Mouse (Mus musculus): ENCODE measurements at regions not wholly inside any gene's neighbourhood (a gene's known extent, or its start where the extent isn't known, plus 50 kb on each side); places are given as distances from the start of the nearest gene placed in this dataset.
A peak's percentile ranks its signal among the peaks of the same experiment; 100 is the strongest.

- no peak for DNase-seq
Measured at GRCm38 (mm10) chr1:163650577-163651180, 74.4 kb downstream of the Mettl11b start.

- DNase-seq = no peak
Measured at GRCm38 (mm10) chr1:163642091-163642490, 82.9 kb downstream of the Mettl11b start.

GRCm38 (mm10) chr1:163640527-163641228 is 84.4 kb downstream of the Mettl11b start:
- DNase-seq = no peak

- DNase-seq = no peak
Measured at GRCm38 (mm10) chr1:163630291-163630812, 94.7 kb downstream of the Mettl11b start.

- DNase-seq = no peak
Measured at GRCm38 (mm10) chr1:163624887-163625286, 100.1 kb downstream of the Mettl11b start.

- DNase-seq = no peak
Measured at GRCm38 (mm10) chr1:163621293-163621692, 103.7 kb downstream of the Mettl11b start.

GRCm38 (mm10) chr1:163619831-163620230 is 105.2 kb downstream of the Mettl11b start:
- no peak for DNase-seq

- DNase-seq = no peak
Measured at GRCm38 (mm10) chr1:163618132-163618531, 106.9 kb downstream of the Mettl11b start.

GRCm38 (mm10) chr1:163616596-163616995 is 108.4 kb downstream of the Mettl11b start:
- DNase-seq = no peak

- DNase-seq = no peak
Measured at GRCm38 (mm10) chr1:163608429-163608828, 116.6 kb downstream of the Mettl11b start.

GRCm38 (mm10) chr1:163607701-163608100 is 117.3 kb downstream of the Mettl11b start:
- no peak for DNase-seq

GRCm38 (mm10) chr1:163599926-163600890 is 124.8 kb downstream of the Mettl11b start:
- no peak for DNase-seq

- DNase-seq = no peak
Measured at GRCm38 (mm10) chr1:163576411-163576810, 148.6 kb downstream of the Mettl11b start.

GRCm38 (mm10) chr1:163575593-163575992 is 149.4 kb downstream of the Mettl11b start:
- peak in 1 of 2 experiments; percentile 22 for DNase-seq

GRCm38 (mm10) chr1:163574409-163575161 is 150.4 kb downstream of the Mettl11b start:
- peak; percentile 6 to 15 for DNase-seq

GRCm38 (mm10) chr1:163573533-163573932 is 151.5 kb downstream of the Mettl11b start:
- DNase-seq = no peak

- no peak for DNase-seq
Measured at GRCm38 (mm10) chr1:163563791-163564190, 160.3 kb upstream of the Gorab start.

- DNase-seq = no peak
Measured at GRCm38 (mm10) chr1:163563064-163563463, 159.6 kb upstream of the Gorab start.

- DNase-seq = no peak
Measured at GRCm38 (mm10) chr1:163562166-163562733, 158.8 kb upstream of the Gorab start.

GRCm38 (mm10) chr1:163561016-163561415 is 157.5 kb upstream of the Gorab start:
- no peak for DNase-seq

- DNase-seq = no peak
Measured at GRCm38 (mm10) chr1:163560276-163560943, 156.9 kb upstream of the Gorab start.

Data from kidney, postnatal 4 days (tissue).